Mouse (Mus musculus): ENCODE measurements around the gene Babam2.
"Not testable (repeated sequence)": the region's sequence is repeated elsewhere in the genome, so short reads cannot be mapped to it uniquely, and the experiment has no call there.

The Babam2 gene

DNA sequence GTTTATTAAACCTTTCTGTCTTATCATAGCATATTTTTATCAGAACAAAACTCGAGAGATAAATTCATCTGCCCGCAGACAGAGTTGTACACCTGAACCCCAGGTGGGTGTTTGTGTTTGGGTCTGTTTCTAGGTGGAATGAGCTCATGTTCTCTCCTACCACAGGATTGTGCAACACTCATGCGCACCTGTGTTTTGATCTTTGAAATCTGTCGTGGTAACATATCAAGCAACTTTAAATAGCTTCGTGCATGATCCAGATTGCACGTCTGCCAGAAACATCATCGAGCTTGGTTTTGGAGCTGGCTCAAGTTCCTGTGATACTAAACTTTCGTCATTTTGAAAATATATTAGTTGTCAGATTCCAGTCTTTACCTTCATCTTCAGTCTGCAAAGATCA is 251.9 kb downstream of the Babam2 start:
- DNase-seq, result peak; percentile 24

DNA sequence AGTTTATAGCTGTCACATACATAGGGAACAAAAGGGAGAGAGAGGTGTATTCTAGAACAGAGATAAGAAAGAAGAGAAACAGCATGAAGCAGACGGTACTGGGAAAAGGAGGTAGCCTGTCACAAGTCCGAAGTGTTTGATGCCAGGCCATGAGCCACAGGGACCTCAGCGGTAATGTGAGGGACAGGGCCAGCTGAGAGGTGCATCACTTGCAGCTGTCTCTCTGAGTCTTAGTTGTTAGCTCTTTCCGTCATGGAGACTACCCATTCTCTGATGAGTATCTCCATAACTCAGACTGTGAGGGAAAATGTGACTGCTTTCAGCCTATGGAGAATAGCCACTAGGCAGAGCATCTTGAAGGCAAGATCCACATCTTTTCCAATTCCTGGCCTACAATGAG is 253.0 kb downstream of the Babam2 start:
- DNase-seq, result no peak

DNA sequence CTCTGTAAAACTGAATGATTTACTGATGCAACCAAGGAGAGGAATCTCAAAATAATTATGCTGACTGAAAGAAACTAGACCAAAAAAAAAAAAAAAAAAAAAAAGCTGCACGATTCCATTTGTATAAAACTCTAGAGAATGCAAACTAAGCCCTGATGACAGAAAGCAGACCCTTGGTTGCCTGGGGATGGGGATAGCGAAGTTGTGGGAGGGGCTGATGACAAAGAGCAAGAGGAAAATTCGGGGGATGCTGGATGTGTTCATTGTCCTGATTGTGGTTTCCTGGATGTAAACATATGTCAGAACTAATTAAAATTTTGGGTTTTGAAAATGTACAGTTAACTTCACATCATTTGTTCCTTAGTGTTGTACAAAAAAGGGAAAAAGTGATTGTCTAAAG is 257.7 kb downstream of the Babam2 start:
- DNase-seq, result no peak

DNA sequence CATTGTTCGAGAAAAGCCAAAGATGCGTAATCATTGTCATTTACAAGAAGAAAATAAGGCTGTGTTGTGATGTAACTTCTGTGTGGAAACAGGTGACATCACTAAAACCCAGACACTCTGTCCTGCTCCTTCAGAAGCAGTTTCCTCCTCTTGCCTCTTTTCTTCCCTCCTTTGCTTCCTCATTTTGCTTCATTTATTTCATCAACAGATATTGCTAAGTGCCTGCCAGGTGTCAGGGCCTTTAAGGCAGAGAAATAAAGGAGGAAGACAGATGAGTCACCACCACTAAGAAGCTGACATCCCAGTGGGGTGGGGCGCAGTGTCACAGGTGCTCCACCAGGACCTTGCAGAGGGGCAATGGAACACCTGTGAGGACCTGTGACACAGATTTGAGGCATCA is 258.9 kb downstream of the Babam2 start:
- DNase-seq, result peak; percentile 39

DNA sequence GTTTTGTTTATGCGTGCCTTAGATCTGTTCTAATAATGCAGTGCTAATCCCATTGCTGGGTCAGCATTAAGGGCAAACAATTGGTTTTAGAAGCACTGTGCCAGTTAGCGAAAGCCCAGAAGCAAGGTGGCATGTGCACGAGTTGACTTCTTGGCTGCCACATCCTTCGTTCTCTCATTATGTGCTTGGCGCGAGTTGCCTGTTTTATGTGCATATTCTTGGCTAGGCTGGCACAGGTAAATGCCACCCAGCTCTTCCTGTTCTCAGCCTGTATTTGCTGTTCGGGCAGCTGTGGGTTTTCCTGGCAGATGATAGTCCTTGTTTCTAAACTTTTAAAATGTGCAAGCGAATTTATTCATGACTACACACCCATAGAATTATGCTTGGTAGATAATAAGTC is 262.4 kb downstream of the Babam2 start:
- no peak for DNase-seq

DNA sequence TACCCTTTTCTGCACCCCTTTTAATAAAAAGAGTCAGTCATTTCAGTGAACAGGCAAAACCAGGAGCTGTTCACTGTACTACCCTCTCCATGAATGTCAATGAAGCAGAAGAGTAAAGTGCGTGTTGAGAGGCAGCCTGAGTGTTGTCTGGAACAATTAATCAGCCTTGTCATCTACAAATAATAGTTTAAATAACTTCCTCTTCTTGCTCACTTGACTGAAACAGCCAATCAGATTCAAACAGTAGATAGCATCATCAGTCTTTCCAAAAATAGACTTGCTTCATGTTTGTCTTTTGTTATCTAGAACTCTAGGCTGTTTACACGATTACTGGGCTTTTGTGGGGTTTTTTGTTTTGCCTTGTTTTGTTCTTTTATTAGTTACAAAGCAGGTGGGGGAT is 263.9 kb downstream of the Babam2 start:
- no peak for DNase-seq

DNA sequence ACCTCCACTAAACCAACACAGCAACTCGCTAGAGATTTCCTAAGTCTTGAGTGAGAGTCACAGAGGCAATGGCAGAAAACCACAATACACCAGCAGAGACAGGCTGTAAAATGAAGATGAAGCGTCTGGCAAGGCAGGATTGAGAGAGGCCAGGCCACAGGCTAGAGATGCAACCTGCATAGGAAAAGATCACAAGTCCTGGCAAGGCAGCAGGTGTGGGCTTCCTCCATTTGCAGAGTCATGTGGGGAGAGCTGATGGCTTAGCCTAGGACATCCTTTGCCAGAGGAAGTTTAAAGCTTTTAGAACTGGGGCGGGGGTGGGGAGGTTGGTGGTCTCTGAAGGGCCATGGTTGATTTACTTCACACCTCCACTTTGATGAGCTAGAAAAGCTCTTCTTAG is 264.9 kb downstream of the Babam2 start:
- no peak for DNase-seq

DNA sequence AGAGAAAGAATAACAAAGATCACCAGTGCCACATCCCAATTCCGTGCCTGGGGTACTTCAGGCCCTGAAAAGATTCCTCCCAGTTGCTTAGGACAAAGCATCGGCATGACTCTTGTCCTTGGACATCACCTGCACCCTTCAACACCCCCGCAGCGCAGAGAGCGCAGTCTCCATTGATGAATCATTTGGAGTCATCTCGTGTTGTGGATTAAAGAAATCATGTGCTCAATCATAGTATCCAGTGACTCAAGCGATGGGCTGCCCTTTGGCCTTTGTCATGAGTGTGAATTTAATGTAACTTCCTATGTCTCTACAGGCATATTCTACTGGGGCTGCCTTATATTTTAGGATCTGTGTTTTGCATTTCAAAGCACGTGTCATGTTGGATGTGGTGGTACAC is 265.9 kb downstream of the Babam2 start:
- no peak for DNase-seq

DNA sequence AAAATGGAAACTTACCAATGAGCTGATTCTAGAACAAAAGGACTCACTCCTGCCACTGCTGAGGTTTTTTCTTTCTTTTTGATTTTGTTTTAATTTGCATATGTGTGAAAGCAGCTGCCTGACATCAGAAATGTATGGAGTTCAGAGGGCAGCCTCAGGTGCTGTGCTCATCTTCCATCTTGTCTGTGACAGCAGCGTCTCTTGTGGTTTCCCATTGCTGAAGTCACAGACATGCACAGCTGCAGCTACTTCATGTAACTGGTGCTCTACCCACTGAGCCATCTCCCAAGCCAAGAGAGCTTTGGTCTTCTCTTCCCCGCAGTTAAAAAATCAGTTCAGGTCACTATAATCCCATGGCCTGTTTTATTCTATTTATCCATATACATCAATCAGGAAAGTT is 266.4 kb downstream of the Babam2 start:
- DNase-seq, result no peak

DNA sequence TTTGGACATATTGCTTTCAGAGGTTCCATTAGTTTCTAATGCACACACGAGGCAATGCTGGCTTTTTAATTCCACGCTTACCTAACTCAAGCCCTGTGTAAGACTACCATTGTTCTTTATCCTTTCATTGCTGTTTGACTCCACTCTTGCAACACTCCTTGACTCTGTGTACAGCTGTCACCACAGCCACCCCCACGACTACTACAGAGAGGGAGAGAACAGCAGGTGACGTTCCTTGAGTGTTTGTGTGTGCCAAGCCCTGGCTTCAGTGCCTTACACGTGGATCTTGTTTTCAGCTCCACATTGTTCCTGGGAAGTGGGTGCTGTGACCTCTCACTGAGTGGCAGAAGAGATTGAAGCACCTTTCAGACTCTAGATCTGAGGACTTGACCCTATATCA is 269.3 kb downstream of the Babam2 start:
- peak; percentile 85 for DNase-seq

DNA sequence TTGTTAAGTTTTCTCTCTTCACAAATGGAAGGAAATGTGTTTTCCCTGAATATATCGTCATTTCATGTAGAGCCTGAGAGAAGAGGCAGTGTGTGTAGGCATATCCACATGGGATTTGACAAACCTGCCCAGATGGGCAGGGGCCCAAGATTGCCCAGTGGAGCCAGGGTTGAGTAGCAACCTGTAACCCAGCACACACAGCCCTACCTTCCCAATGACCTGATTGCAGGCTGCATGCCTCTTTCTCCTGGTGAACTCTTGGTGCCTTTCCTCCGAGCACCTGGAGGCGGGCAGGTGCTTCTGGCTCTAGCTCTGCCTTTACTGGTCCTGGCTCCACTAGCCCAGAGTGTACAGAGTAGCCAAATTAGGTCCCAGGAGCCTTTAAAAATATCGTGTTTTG is 270.0 kb downstream of the Babam2 start:
- no peak for DNase-seq

DNA sequence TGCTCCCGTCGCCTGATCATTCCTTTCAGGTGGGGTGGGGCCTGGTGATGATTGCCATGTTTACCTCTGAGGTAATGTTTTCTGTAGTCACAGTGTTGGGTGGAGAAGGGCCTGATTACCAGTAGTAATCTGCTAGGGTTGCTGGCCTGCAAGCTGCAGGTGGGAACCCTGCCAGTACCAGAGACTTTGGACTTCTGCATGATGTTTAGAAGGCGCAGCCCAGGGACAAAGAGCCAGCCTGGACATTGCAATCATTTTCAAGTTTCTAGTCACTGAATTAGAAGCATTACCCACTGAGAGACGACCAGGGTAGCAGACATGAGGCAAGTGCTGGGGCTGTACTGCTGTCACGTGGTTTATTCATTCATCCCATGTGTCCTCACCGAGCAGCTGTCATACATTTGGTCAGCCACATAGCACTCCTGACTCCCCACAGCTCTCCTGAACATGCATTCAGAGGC is 270.6 kb downstream of the Babam2 start:
- DNase-seq, result peak; percentile 59

DNA sequence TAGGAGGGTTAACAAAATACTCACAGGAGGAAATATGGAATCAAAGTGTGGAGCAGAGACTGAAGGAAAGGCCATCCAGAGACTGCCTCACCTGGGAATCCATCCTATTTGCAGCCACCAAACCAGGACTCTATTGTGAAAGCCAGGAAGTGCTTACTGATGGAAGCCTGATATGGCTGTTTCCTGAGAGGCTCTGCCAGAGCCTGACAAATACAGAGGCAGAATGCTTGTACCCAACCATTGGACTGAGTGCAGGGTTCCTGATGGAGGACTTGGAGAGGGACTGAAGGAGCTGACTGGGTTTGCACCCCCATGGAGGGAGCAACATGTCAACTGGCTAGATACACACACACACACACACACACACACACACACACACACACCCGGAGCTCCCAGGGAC is 274.9 kb downstream of the Babam2 start:
- not testable (repeated sequence) for DNase-seq

DNA sequence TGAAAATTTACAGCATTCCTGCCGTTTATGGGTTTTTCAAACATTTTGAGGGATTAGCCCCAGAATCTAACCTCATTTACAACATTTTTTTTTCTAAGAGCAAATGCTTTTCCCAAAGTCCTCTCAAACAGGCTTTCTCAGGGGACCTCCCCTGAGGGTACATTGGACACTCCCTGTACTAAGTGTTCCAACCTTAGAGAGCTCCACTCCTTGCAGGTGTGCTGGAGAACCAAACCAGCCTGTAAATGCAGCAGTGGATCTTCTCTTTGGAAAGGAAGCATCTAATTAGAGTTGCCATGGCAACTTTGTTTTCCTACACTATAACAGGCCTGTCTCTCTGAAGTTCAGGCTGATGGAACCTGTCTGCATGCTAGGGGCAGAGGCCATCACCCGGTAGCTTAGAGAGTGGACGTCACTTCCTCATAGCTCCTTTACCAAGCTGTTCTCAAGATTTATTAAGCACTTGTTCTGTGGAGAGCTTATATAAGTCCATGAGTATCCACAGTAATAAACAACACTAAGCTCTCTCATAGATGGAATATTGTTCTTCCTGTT is 277.2 kb downstream of the Babam2 start:
- DNase-seq, result no peak

DNA sequence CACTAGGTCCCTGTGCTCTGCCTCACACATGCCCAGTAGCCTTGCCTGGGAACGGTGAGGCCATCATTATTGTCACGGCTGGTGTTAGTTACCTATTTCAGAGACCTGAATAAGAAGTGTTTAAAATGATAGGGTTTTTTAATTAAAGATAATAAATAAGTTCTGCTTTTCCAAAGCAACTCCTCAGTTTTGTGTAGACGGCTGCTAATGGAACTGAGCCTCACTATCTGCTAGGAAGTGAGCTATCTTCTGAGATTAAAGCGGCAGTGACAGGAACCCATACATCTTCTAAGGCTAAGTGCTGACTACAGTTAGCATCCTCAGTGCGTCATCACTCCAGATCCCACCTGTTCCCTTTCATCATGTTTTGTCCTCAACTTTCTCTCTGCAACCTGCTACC is 284.6 kb downstream of the Babam2 start:
- DNase-seq, result no peak

DNA sequence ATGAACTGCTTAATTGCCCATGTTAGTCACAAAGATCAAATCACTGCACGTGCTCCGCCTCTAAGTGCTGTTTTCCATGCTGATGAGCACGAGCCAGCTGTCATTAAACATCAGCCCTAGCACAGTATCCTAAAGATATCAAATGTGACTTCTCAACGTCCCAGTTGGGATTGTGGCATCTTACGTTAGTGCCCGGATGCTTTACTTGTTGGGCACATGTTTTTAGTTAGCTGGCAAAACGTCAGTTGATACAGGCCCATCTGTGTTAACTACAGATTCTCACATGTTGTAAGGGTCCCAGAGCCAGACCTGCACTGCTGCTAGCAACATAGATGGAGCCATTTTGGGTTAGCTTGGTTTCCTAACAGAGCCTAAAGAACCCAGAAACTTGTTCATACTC is 285.7 kb downstream of the Babam2 start:
- no peak for DNase-seq

DNA sequence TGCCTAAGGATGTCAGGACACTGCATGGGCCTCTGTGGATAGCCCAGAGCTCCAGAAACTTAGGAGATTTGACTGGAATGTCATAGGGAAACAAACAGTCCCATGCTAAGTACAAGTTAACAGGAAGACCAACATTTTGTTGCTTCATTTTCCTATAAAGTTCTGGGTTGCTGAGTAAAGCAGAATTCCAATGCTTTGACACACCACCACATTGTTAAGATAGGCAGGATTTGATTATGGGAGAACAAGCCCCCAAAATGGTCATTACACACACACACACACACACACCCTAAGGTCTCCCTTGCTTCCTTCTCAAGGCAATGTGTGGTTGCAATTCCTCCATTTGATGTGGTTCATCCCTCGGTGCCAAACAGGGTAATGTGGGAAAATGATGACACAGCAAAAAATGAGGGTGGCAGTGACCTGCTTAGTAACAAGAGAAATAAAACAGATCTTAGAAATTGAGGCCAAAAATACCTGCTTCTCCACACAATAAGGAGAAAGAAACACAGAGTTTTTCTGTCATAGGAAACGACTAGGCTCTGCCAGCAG is 286.4 kb downstream of the Babam2 start:
- DNase-seq, result no peak

DNA sequence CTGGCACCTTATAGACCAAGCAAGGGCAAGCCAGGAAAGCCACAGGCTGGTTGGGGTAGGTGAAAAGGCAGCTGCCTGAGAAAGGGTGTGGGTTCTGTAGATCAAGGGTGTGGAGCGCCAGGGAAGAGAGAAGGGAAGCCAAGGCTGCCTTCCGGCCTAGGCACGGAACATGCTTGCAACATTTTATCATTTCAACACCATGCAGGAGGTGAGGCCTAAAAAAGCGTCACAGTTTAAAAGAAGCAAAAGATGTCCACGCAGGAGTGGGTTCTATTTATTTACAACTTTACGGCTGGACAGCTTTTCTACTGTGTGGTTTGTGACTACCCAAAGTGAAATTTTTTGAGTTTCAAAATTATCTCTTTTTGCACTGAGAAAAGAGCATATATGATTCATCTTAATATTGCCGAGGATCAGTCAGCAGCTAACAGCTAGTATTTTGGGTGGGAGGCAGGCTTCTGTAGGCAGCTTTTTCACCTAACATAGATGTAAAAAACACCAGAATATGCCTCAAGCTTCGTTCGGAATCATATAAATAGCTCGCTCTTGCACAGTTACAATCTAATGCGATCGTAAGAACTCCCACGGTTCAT is 287.0 kb downstream of the Babam2 start:
- peak; percentile 54 for DNase-seq

DNA sequence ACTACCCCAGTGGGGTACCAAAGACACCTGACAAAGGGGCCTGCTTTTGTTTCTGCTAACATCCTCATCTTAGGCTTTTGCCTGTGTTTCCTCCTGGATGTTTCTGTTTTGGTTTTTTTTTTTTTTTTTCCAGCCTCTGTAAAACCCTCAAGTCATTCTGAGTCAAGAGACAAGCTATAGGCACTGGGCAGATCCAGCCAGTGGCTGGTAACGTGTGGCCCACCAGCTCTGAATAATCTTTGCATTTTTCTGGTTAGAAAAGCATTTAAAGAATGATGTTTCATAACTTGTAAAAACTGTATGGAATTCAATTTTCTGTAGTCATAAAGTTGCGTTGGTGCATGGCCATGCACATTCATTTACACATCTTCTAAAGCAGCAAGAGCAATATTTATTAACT is 287.5 kb downstream of the Babam2 start:
- no peak for DNase-seq

DNA sequence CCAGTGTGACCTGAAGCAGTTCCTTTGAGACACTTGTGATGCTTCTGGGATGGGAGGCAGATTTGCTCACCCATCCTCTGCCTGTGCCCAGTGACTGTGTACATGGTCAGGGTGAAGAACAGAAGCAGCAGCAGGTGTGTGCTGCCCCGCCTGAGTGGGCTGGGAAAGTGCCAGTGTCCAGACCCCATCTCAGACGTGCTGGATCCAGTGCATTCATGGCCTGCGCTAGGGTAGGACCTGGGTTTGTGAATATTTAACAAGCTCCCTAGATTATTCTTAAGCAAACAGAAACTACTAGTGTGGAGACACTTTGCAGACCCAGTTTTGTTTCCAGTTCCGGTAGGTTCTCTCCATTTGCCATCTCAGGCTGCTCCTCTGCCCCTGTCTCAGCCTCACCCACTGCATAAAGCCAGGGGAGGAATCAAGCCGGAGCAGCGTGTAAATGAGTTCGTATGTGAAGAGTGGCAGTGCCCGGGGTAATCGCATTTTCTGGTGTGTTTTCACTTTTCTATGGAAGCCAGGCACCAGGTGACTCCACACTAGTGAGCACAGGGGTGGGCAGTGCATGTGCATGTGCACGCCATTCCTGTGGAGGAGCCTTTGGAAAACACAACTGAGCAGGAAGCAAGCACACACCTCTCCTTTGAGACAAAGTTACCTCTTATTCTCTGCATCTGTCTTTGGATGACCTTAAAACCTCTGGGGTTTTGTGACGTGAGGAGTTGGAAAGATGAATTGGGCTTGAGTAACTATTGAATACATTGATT is 290.2 kb downstream of the Babam2 start:
- no peak for DNase-seq

DNA sequence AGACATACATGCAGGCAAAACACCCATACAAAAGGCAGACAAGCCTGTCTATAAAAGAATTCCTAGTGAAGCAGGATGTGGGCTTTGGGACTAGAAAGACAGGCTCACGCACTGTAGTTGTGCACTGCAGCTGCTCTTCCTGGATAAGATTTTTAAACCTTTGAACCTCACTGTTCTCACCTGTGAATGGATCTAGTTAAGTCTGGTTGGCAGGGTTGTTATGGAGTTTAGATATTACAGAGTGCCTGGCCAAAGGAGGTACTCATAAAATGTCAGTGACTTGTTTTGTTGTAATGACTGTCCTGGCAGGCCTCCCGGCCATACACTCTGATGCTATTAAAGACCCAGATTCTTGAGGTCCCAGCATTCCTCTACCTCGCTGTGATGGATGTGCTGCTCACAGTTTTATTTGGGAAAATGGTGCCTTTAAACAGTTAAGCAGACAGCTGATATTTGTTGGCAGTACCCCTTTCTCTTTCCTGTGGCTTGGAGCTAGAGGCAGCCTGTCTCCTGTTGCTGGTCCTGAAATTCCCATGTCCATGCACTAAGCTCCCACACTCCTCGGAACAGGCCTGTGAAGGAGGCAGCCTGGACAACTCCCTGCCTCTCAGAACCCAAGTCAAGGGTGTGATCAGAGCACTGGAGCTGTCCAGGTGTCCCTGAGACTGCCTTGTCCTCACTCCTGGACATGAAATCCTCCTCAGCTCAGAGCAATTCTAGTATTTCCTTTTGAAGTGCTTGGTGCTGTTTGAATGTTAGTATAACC is 299.9 kb downstream of the Babam2 start:
- DNase-seq, result no peak

DNA sequence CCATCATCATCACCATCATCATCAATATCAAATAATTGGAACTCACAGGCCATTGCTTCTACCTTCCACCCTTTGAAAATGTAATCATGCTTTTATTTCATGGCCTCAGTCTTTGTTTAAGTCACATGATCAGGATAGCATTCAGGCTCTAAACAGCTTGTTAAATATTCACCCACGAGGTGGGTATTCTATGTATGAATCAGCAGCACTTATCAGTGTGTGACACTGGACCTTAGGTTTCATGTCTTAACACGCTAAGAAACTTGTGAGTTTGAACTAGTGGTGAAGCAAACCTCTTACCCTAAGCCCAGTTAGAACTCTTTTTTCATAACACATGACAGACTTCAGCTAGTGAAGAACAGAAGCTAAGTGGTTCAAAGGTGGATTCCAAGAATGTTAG is 301.3 kb downstream of the Babam2 start:
- no peak for DNase-seq

DNA sequence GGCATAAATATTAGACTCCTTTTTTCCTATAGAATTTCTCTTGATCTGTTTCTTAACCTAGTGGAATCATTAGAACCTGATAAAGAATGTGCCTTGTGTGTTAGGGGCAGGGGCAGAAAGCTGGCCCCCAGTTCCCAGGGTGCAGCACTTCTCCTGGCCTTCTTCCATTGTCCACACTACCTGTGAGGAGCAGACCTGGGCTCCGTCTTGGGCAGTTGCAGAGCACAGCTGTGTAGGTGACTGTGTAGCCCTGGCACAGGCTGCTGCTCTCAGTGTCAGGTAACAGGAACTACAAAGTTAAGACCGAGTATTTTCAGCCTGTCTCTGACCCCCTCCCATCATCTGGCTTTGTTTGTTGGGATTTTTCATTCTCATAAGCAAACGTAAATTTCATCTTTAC is 302.6 kb downstream of the Babam2 start:
- no peak for DNase-seq

All from lung, postnatal 36 days (tissue).